Mouse (Mus musculus): ENCODE results near the gene Olfr1458. TPM values are rescaled to one million over a fixed set of nuclear protein-coding genes. Genes with fewer than 3 reads are reported as not detected.

The Olfr1458 gene
- polyA plus RNA-seq (2016; fragmentation: Nextera tagmentation; extraction: Ambion mirVana) = not detected in 2 replicates

- Histone ChIP-seq H3K9ac (no peak within 1 kb of the TSS), H3K9me3 (peaks cover 7% of the 10 kb centered on the region; the same call in 1 of the 2 replicates), H3K4me3 (no peak within 1 kb of the TSS), H3K4me2 (replicated peaks) (no peak within 1 kb of the TSS), H3K27ac (no peak within 1 kb of the TSS), H3K36me3 (no peaks in the 10 kb centered on the region), H3K27me3 (no peaks in the 10 kb centered on the region), H3K4me1 (no peaks in the 10 kb centered on the region)
- 82% methylated on average over 3 of the region's 3 CpGs for WGBS
- no peak for ATAC-seq (ENCODE audit: insufficient number of reproducible peaks, insufficient read depth, low FRiP score, low TSS enrichment)
Measured at GRCm38 (mm10) chr19:13106675-13107074, at the start of gene Olfr1458. TSS of gene Olfr1458 (minus strand) at chr19:13106775.

GRCm38 (mm10) chr19:13149449-13149848 lies 42.9 kb upstream of the Olfr1458 start, which contains the start of gene Olfr1459:
TSS of gene Olfr1459 (minus strand) at chr19:13149549.
- Histone ChIP-seq H3K36me3 (no peaks in the 10 kb centered on the region), H3K27me3 (no peaks in the 10 kb centered on the region), H3K27ac (no peak within 1 kb of the TSS), H3K4me1 (no peaks in the 10 kb centered on the region), H3K9ac (no peak within 1 kb of the TSS), H3K9me3 (0 out of 2 replicates have a peak, but pooled peaks cover 4% of the 10 kb centered on the region), H3K4me3 (no peak within 1 kb of the TSS), H3K4me2 (replicated peaks) (no peak within 1 kb of the TSS)
- 77% methylated on average over 1 of the region's 1 CpGs for WGBS
- ATAC-seq (ENCODE audit: insufficient number of reproducible peaks, insufficient read depth, low FRiP score, low TSS enrichment) = no peak

- WGBS = 66% methylated on average over 2 of the region's 2 CpGs
- H3K9ac ChIP-seq = no peak within 1 kb of the TSS
- ATAC-seq (ENCODE audit: insufficient number of reproducible peaks, insufficient read depth, low FRiP score, low TSS enrichment) = no peak
- peaks cover 2% of the 10 kb centered on the region; the same call in 1 of the 2 replicates for H3K9me3 ChIP-seq
- no peaks in the 10 kb centered on the region for H3K36me3 ChIP-seq
- no peak within 1 kb of the TSS for H3K27ac ChIP-seq
- no peaks in the 10 kb centered on the region for H3K4me1 ChIP-seq
- no peak within 1 kb of the TSS for H3K4me3 ChIP-seq
- H3K4me2 ChIP-seq (replicated peaks) = no peak within 1 kb of the TSS
- H3K27me3 ChIP-seq = no peaks in the 10 kb centered on the region
Measured at GRCm38 (mm10) chr19:13097791-13098190, 8.8 kb downstream of the Olfr1458 start, which contains the start of gene Olfr1457. TSS of gene Olfr1457 (minus strand) at chr19:13097891.

GRCm38 (mm10) chr19:13093908-13094307 lies 12.7 kb downstream of the Olfr1458 start:
- no peak overlapping the region for H3K4me3 ChIP-seq
- peaks cover 9% of the 10 kb centered on the region for H3K9me3 ChIP-seq
- H3K27ac ChIP-seq = no peak overlapping the region
- 92% methylated on average over 1 of the region's 1 CpGs for WGBS
- H3K36me3 ChIP-seq = no peaks in the 10 kb centered on the region
- no peaks in the 10 kb centered on the region for H3K27me3 ChIP-seq
- ATAC-seq (ENCODE audit: insufficient number of reproducible peaks, insufficient read depth, low FRiP score, low TSS enrichment) = no peak
- H3K9ac ChIP-seq = no peak overlapping the region
- no peak overlapping the region for H3K4me2 ChIP-seq (replicated peaks)
- H3K4me1 ChIP-seq = no peaks in the 10 kb centered on the region

GRCm38 (mm10) chr19:13060310-13060709 lies 46.3 kb downstream of the Olfr1458 start, which contains the start of gene Olfr1454:
TSS of gene Olfr1454 (plus strand) at chr19:13060610.
- H3K27ac ChIP-seq = no peak within 1 kb of the TSS
- H3K4me2 ChIP-seq (replicated peaks) = no peak within 1 kb of the TSS
- H3K36me3 ChIP-seq = no peaks in the 10 kb centered on the region
- no peak within 1 kb of the TSS for H3K9ac ChIP-seq
- peaks cover 13% of the 10 kb centered on the region for H3K9me3 ChIP-seq
- WGBS = 63% methylated on average over 2 of the region's 2 CpGs
- H3K4me3 ChIP-seq = no peak within 1 kb of the TSS
- ATAC-seq (ENCODE audit: insufficient number of reproducible peaks, insufficient read depth, low FRiP score, low TSS enrichment) = no peak
- no peaks in the 10 kb centered on the region for H3K4me1 ChIP-seq
- no peaks in the 10 kb centered on the region for H3K27me3 ChIP-seq

Other genes with a start within 250 kb of the Olfr1458 start
- gene Olfr1444, start 249.5 kb downstream of the Olfr1458 start, polyA plus RNA-seq (2016; fragmentation: Nextera tagmentation; extraction: Ambion mirVana) = not detected in 2 replicates
- not detected in 2 replicates for gene Olfr1445, start 222.9 kb downstream of the Olfr1458 start, polyA plus RNA-seq (2016; fragmentation: Nextera tagmentation; extraction: Ambion mirVana)
- gene Olfr1446, start 213.3 kb downstream of the Olfr1458 start, polyA plus RNA-seq (2016; fragmentation: Nextera tagmentation; extraction: Ambion mirVana) = 0.32 TPM in 1 of 2 replicates, not detected in the other
- gene Olfr1447, start 203.0 kb downstream of the Olfr1458 start, polyA plus RNA-seq (2016; fragmentation: Nextera tagmentation; extraction: Ambion mirVana) = not detected in 2 replicates
- gene Olfr1448, start 182.4 kb downstream of the Olfr1458 start, polyA plus RNA-seq (2016; fragmentation: Nextera tagmentation; extraction: Ambion mirVana) = not detected in 2 replicates
- not detected in 2 replicates for gene Olfr1449, start 175.9 kb downstream of the Olfr1458 start, polyA plus RNA-seq (2016; fragmentation: Nextera tagmentation; extraction: Ambion mirVana)
- not detected in 2 replicates for gene Olfr1450, start 156.5 kb downstream of the Olfr1458 start, polyA plus RNA-seq (2016; fragmentation: Nextera tagmentation; extraction: Ambion mirVana)
- gene Olfr1451, start 111.8 kb downstream of the Olfr1458 start, polyA plus RNA-seq (2016; fragmentation: Nextera tagmentation; extraction: Ambion mirVana) = not detected in 2 replicates
- gene Olfr1453, start 78.4 kb downstream of the Olfr1458 start, polyA plus RNA-seq (2016; fragmentation: Nextera tagmentation; extraction: Ambion mirVana) = not detected in 2 replicates
- not detected in 2 replicates for gene Olfr1454, start 46.2 kb downstream of the Olfr1458 start, polyA plus RNA-seq (2016; fragmentation: Nextera tagmentation; extraction: Ambion mirVana)
- not detected in 2 replicates for gene Olfr1457, start 8.9 kb downstream of the Olfr1458 start, polyA plus RNA-seq (2016; fragmentation: Nextera tagmentation; extraction: Ambion mirVana)
- gene Olfr1459, start 42.8 kb upstream of the Olfr1458 start, polyA plus RNA-seq (2016; fragmentation: Nextera tagmentation; extraction: Ambion mirVana) = not detected in 2 replicates
- not detected in 2 replicates for gene Olfr1461, start 56.2 kb upstream of the Olfr1458 start, polyA plus RNA-seq (2016; fragmentation: Nextera tagmentation; extraction: Ambion mirVana)
- not detected in 2 replicates for gene Olfr1462, start 79.0 kb upstream of the Olfr1458 start, polyA plus RNA-seq (2016; fragmentation: Nextera tagmentation; extraction: Ambion mirVana)
- not detected in 2 replicates for gene Olfr1463, start 124.6 kb upstream of the Olfr1458 start, polyA plus RNA-seq (2016; fragmentation: Nextera tagmentation; extraction: Ambion mirVana)
- not detected in 2 replicates for gene Olfr1465, start 208.8 kb upstream of the Olfr1458 start, polyA plus RNA-seq (2016; fragmentation: Nextera tagmentation; extraction: Ambion mirVana)
- gene Olfr1466, start 232.1 kb upstream of the Olfr1458 start, polyA plus RNA-seq (2016; fragmentation: Nextera tagmentation; extraction: Ambion mirVana) = not detected in 2 replicates